Mouse (Mus musculus): Measurements from ENCODE around the gene Spo11. TPM values are rescaled to one million over a fixed set of nuclear protein-coding genes. Genes with fewer than 3 reads are reported as not detected.
A peak's percentile ranks its signal among the peaks of the same experiment; 100 is the strongest.

Spo11 gene
- polyA plus RNA-seq, 1 experiment, result not detected

GRCm38 (mm10) chr2:172976661-172977238 is 750 bp upstream of the Spo11 start:
- Histone ChIP-seq H3K4me1 (ENCODE audit: control insufficient read depth, insufficient read depth, low read length) (peaks cover 3% of the 10 kb centered on the region; the same call in 1 of the 2 replicates), H3K27ac (ENCODE audit: insufficient read depth, low read length) (no peak overlapping the region), H3K4me3 (ENCODE audit: insufficient read depth, low read length) (no peak overlapping the region)
- TF ChIP-seq POLR2A (IDR thresholded peaks at IDR 0.05; ENCODE audit: low read depth, low read length) (no peak), CTCF (IDR thresholded peaks at IDR 0.05; ENCODE audit: borderline replicate concordance, insufficient read depth, low read length) (no peak)

GRCm38 (mm10) chr2:172978131-172978633 is 682 bp downstream of the Spo11 start:
- peaks cover 3% of the 10 kb centered on the region; the same call in 1 of the 2 replicates for H3K4me1 ChIP-seq (ENCODE audit: control insufficient read depth, insufficient read depth, low read length)
- H3K27ac ChIP-seq (ENCODE audit: insufficient read depth, low read length), result no peak overlapping the region
- no peak overlapping the region for H3K4me3 ChIP-seq (ENCODE audit: insufficient read depth, low read length)
- TF ChIP-seq POLR2A (IDR thresholded peaks at IDR 0.05; ENCODE audit: low read depth, low read length), result no peak
- TF ChIP-seq CTCF (IDR thresholded peaks at IDR 0.05; ENCODE audit: borderline replicate concordance, insufficient read depth, low read length), result no peak

DNA sequence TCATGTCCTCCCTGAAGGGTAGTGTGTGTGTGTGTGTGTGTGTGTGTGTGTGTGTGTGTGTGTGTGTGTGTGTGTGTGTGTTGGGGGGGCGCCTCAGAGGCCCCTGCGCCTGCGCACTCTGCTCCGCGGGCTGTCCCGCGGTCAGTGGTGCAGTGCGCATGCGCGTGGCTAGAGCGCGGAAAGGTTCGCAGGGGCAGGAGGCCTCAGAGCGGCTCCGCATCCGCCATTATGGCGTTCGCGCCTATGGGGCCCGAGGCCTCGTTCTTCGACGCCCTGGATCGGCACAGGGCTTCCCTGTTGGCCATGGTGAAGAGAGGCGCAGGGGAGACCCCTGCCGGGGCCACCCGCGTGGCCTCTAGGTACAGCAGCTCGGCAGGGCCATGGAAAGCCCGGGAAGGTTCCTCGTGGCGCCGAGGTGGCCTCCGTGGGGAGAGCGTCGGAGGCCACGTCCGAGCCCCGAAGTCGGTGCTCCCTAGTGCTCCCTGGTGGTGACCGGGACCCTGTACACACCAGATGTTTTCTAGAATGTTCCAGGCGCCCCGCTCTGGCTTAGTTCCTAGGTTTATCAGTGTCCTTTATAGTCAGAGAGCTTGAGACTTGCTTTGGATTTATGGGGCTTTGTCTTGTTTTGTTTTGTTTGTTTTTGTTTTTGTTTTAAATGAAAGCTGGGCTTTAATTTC is 2.3 kb downstream of the Spo11 start:
- Histone ChIP-seq H3K4me3 (ENCODE audit: insufficient read depth, low read length) (no peak overlapping the region), H3K27ac (ENCODE audit: insufficient read depth, low read length) (no peak overlapping the region), H3K4me1 (ENCODE audit: control insufficient read depth, insufficient read depth, low read length) (peaks cover 3% of the 10 kb centered on the region; the same call in 1 of the 2 replicates)
- TF ChIP-seq POLR2A (IDR thresholded peaks at IDR 0.05; ENCODE audit: low read depth, low read length) (no peak), CTCF (IDR thresholded peaks at IDR 0.05; ENCODE audit: borderline replicate concordance, insufficient read depth, low read length) (no peak)

DNA sequence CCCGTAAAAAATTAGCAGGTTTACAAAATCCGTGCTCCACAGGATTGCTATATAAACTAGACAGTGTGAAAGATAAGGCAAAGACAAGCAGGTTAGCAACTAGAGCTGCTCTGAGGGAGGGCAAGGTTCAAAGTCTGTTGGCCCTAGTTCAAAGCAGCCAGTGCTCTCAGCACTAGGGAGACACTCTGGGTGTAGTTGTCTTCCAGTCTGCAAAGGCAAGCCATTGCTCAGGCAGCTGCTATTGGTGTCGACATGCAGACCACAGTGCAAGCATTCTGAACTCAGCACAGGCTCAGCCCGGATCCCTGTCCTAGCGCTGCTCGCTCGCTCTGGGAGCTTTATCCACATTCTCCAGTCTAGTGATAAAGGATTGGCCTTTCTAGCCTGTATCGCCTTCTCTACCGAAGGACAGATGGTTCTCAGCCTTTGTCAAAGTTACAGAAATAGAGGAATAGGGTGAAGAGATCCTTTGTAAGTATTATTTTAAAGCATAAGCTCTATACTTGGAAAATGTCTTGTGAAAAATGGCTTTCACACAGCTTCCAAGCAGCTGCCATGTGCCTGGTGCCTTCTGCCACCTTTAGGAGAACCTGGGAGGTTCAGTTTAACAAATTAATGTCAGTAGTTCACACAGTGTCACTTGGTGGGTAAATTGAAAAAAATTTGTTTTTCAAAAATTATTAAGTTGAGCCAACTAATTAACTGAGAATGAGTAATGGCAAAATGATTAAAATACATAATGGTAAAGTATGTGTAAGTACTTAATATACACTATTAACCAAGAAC is 5.5 kb downstream of the Spo11 start:
- Histone ChIP-seq H3K27ac (ENCODE audit: insufficient read depth, low read length) (no peak overlapping the region), H3K4me3 (ENCODE audit: insufficient read depth, low read length) (no peak overlapping the region), H3K4me1 (ENCODE audit: control insufficient read depth, insufficient read depth, low read length) (no peaks in the 10 kb centered on the region)
- no peak for TF ChIP-seq POLR2A (IDR thresholded peaks at IDR 0.05; ENCODE audit: low read depth, low read length)
- TF ChIP-seq CTCF (IDR thresholded peaks at IDR 0.05; ENCODE audit: borderline replicate concordance, insufficient read depth, low read length), result no peak

DNA sequence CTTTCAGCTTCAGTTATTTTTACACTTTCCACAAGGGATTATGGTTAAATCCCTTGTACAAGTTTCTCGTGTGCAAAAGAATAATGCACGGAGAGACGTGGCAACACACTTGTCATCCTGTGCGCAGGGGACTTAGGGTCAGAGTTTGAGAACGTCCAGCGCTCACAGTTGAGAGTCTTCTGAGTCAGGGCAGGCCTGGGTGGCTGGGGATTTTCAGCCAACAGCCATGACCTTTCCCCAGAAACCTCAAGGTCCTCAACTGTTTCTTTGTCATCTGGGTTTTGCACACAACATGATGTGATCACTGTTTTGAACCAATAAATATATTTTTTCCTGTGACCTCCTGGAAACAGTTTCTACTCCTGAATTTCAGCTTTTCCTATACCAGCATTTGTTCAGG is 12.7 kb downstream of the Spo11 start:
- no peak for TF ChIP-seq CTCF (IDR thresholded peaks at IDR 0.05; ENCODE audit: borderline replicate concordance, insufficient read depth, low read length)
- TF ChIP-seq POLR2A (IDR thresholded peaks at IDR 0.05; ENCODE audit: low read depth, low read length), result no peak
- H3K4me3 ChIP-seq (ENCODE audit: insufficient read depth, low read length), result no peak overlapping the region
- H3K4me1 ChIP-seq (ENCODE audit: control insufficient read depth, insufficient read depth, low read length), result no peaks in the 10 kb centered on the region
- H3K27ac ChIP-seq (ENCODE audit: insufficient read depth, low read length), result no peak overlapping the region

DNA sequence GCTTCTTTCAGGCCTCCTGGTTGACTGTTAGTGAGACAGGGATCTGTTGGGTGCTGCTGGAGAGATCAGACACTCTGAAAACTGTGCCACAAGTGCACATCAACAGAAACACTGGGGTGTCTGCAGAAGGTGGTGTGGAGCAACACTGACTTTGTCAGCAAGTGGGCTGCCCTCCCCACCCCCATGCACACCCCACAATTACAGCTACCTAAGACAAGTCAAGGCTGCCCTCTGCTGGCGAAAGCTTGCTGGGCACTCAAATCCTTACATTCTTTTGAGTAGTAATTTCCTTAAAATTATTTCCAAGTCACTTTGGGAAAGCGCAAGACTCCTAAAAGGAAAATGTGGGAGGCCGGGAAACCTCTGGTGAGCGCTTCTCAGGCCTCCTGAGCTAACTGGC is 18.7 kb downstream of the Spo11 start:
- H3K4me1 ChIP-seq (ENCODE audit: control insufficient read depth, insufficient read depth, low read length), result peaks cover 1% of the 10 kb centered on the region; the same call in 1 of the 2 replicates
- TF ChIP-seq CTCF (IDR thresholded peaks at IDR 0.05; ENCODE audit: borderline replicate concordance, insufficient read depth, low read length) (peak; percentile 87), POLR2A (IDR thresholded peaks at IDR 0.05; ENCODE audit: low read depth, low read length) (no peak)
- H3K4me3 ChIP-seq (ENCODE audit: insufficient read depth, low read length), result no peak overlapping the region
- H3K27ac ChIP-seq (ENCODE audit: insufficient read depth, low read length), result no peak overlapping the region

DNA sequence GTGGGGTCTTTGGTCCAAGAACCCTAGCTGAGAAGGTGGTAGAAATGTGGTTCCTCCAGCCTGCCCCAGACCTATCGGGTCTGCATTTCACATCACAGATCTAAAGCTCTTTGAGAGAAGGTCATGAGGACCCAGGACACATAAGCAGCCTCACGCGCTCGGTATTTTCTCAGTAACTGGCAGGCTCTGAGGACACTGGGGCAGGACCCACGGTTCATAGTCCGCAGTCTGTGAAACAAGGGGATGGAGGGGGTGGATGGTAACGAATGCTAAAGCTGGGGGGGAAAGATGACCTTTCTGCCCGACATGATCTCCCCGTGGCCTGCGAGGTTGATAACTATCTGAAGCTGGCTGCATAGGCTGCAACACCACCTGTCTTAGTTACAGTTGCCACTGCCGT is 20.2 kb downstream of the Spo11 start:
- no peak overlapping the region for H3K27ac ChIP-seq (ENCODE audit: insufficient read depth, low read length)
- H3K4me3 ChIP-seq (ENCODE audit: insufficient read depth, low read length), result no peak overlapping the region
- H3K4me1 ChIP-seq (ENCODE audit: control insufficient read depth, insufficient read depth, low read length), result peaks cover 2% of the 10 kb centered on the region; the same call in 1 of the 2 replicates
- TF ChIP-seq CTCF (IDR thresholded peaks at IDR 0.05; ENCODE audit: borderline replicate concordance, insufficient read depth, low read length) (no peak), POLR2A (IDR thresholded peaks at IDR 0.05; ENCODE audit: low read depth, low read length) (no peak)

DNA sequence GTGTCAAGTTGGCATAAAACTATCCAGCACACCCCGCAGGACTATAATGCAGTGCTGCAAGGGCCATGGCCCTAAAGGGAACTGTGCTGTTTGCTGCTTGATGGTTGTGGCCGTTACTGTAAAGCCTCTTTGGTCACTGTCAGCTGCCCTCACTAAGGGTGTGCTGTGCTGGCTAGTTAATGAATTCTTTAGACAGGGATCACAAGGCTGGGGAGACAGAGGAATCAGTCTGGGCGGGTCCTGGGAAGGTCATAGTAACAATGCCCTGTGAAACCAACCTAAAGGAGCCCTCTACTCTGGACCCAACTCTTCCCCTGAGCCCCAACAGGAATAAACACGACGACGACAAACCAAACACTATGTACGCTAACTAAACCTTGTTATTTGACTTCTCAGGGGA is 21.0 kb downstream of the Spo11 start:
- H3K4me3 ChIP-seq (ENCODE audit: insufficient read depth, low read length), result no peak overlapping the region
- no peak for TF ChIP-seq CTCF (IDR thresholded peaks at IDR 0.05; ENCODE audit: borderline replicate concordance, insufficient read depth, low read length)
- TF ChIP-seq POLR2A (IDR thresholded peaks at IDR 0.05; ENCODE audit: low read depth, low read length), result no peak
- no peak overlapping the region for H3K27ac ChIP-seq (ENCODE audit: insufficient read depth, low read length)
- H3K4me1 ChIP-seq (ENCODE audit: control insufficient read depth, insufficient read depth, low read length), result peaks cover 2% of the 10 kb centered on the region; the same call in 1 of the 2 replicates

- Histone ChIP-seq H3K27ac (ENCODE audit: insufficient read depth, low read length) (no peak within 1 kb of the TSS), H3K4me1 (ENCODE audit: control insufficient read depth, insufficient read depth, low read length) (peaks cover 2% of the 10 kb centered on the region; the same call in 1 of the 2 replicates), H3K4me3 (ENCODE audit: insufficient read depth, low read length) (peak within 1 kb of the TSS; percentile 98)
- no peak for TF ChIP-seq CTCF (IDR thresholded peaks at IDR 0.05; ENCODE audit: borderline replicate concordance, insufficient read depth, low read length)
- TF ChIP-seq POLR2A (IDR thresholded peaks at IDR 0.05; ENCODE audit: low read depth, low read length), result peak; percentile 75
These were observed 22.3 kb downstream of the Spo11 start, which contains the start of gene Rae1 for GRCm38 (mm10) chr2:172999630-173000284. Gene Rae1, plus strand, starts transcription at chr2:173000117.
